Mouse (Mus musculus): Measurements from ENCODE around the gene Plekhg5. TPM values are rescaled to one million over a fixed set of nuclear protein-coding genes. Genes with fewer than 3 reads are reported as not detected.

Gene Plekhg5
- total RNA-seq, 4 experiments from 2014 or later = 72.6 to 90.6 (median 82.4) TPM

DNA sequence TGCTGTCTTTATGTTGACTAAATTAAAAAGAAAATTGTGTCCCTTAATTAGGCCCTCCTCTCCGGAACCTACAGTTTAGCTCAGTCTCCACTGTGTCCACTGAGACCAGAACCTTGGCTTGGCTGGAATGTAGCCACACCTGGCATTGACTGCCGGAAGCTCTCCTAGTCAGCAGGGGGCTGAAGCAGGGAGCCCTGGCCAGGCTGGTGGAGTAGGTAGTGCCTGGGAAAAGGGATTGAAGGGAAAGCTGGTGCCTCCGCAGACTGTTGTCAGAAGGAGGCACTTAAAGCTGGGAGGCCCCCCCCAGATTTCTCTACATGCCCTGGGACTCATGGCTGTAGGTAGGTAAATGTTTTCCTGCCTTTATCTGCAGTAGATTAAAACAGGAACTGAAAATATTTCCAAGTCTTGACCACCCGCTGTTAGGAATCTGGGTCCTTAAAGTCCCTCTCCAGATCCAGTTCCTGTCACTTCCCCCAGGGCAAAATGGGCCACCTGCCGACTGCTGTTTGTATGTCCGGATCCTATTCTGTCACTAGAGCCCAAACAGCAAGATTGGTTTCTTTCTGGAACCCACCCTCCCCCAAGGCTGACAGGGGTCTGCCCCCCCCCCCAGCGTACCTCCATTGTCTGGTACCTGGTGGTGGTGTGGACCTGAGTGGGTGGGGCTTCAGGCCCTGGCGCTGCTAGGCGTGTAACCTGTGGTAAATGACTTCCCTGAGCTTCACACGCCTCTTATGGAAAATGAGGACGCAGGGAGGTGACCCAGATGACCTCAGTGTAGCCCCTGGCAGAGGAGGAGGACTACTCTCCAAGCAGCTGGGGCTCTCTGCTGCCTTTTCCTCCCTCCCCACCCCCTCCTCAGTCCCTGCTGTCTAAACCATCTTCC is 25.9 kb downstream of the Plekhg5 start:
- no peak for DNase-seq (ENCODE audit: low spot score in 2 of 2)

- peak in 1 of 2 experiments; percentile 83 for DNase-seq (ENCODE audit: low spot score in 2 of 2)
Measured at GRCm38 (mm10) chr4:152100541-152100940, 28.2 kb downstream of the Plekhg5 start.

DNA sequence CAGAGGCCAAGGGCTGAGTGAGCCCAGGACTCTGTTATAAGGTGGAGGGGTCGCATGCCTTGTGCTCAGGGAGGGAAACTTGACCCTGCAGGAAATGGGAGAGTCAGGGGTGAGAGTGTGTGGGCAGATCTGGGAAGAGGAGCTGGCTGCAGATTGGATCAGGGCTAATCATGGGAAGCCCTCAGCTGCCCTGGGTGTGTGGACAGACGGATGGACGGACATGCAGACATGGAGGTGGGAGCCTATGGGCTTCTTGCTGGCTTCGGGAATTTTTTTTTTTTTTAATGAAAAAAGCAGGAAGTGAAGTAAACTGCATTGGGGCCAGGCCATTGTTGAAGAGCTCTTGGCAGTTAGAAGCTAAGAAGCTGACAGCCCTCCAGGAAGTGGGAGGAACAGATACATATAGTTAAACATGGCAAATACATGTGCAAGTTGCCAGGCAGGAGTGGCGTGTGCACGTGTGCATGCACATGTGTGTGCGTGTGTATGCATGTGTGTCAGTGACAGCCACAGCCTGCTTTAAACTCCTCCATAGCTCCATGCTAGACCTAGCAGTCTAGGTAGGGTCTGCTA is 28.9 kb downstream of the Plekhg5 start:
- no peak for DNase-seq (ENCODE audit: low spot score in 2 of 2)

- no peak for DNase-seq (ENCODE audit: low spot score in 2 of 2)
Measured at GRCm38 (mm10) chr4:152101921-152102320, 29.6 kb downstream of the Plekhg5 start.

DNA sequence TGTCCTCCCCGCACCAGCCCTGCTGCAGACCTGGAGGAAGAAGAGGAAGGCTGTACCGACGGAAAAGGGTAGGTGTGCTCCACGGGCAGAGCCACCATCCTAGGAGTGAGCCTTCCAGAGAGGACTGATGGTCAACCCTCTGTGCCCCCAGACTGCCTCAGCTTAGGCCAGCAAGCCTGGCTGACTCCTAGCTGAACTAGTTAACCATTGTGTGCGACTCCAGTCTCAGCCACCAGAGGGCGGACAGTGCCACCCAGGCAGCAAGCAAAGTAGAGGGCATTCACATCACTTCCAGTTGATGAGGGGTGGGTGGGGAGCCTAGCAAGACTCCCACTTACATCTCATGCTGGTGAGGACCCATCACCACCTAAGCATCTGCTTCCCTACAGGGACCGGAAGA is 30.7 kb downstream of the Plekhg5 start:
- DNase-seq (ENCODE audit: low spot score in 2 of 2) = peak in 1 of 2 experiments; percentile 80

DNA sequence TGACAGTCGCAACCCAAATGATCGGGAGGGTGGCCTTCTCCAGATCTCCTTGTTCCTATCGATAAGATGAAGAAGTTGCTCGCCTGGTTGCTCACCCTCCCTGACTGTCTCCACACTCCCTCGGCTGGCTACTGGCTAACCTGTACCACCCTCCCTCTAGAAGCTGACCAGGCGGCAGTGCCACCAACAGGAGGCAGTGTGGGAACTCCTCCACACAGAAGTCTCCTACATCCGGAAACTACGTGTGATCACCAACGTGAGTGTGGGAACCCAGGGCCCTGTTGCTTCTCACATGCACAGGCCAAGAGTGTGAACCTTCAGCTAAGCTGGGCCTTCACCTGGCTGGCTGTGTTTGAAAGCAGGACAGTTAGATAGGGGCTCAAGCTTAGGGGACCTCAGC is 34.4 kb downstream of the Plekhg5 start:
- DNase-seq (ENCODE audit: low spot score in 2 of 2) = no peak

- DNase-seq (ENCODE audit: low spot score in 2 of 2) = no peak
Measured at GRCm38 (mm10) chr4:152107493-152107892, 35.2 kb downstream of the Plekhg5 start.

- DNase-seq (ENCODE audit: low spot score in 2 of 2) = peak in 1 of 2 experiments; percentile 80
Measured at GRCm38 (mm10) chr4:152107971-152108509, 35.7 kb downstream of the Plekhg5 start.

- no peak for DNase-seq (ENCODE audit: low spot score in 2 of 2)
Measured at GRCm38 (mm10) chr4:152108673-152109072, 36.4 kb downstream of the Plekhg5 start.

DNA sequence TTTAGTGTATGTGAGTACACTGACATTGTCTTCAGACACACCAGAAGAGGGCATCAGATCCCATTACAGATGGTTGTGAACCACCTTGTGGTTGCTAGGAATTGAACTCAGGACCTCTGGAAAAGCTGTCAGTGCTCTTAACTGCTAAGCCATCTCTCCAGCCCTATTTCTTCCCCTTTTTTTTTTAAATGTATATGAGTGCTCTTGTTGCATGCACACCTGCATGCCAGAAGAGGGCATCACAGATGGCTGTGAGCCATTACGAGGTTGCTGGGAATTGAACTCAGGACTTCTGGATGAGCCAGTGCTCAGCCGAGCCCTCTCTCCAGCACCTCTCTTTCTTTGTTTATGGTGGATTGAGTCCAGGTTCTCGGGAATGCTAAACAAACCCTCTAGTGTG is 37.2 kb downstream of the Plekhg5 start:
- no peak for DNase-seq (ENCODE audit: low spot score in 2 of 2)

- DNase-seq (ENCODE audit: low spot score in 2 of 2) = no peak
Measured at GRCm38 (mm10) chr4:152110689-152111088, 38.4 kb downstream of the Plekhg5 start.

- DNase-seq (ENCODE audit: low spot score in 2 of 2) = no peak
Measured at GRCm38 (mm10) chr4:152112329-152112728, 40.0 kb downstream of the Plekhg5 start.

- no peak for DNase-seq (ENCODE audit: low spot score in 2 of 2)
Measured at GRCm38 (mm10) chr4:152114080-152114479, 41.8 kb downstream of the Plekhg5 start.

- DNase-seq (ENCODE audit: low spot score in 2 of 2) = no peak
Measured at GRCm38 (mm10) chr4:152115921-152116612, 43.8 kb downstream of the Plekhg5 start, which contains the start of gene Tnfrsf25. Tnfrsf25 (plus strand) TSS chr4:152115934.

DNA sequence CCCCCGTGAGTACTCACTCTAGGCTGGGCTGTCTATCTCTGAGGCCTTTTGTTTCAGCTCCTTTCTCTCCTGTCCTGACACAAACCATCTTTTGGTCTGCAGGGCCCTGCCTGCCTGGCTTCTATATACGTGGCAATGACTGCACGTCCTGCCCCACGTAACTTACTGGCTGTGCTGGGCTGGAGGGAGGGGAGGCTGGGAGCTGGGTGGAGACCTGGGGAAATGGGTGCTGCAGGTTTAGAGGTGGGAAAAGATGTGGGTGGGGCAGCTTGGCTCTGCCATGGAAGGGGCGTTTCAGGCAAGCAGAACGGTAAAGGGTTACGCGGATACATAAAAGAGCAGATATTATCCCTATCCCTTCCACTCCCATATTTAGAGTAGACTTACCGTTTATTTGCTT is 45.2 kb downstream of the Plekhg5 start:
- DNase-seq (ENCODE audit: low spot score in 2 of 2) = no peak

GRCm38 (mm10) chr4:152119396-152120292 is 47.3 kb downstream of the Plekhg5 start:
- DNase-seq (ENCODE audit: low spot score in 2 of 2) = no peak

DNA sequence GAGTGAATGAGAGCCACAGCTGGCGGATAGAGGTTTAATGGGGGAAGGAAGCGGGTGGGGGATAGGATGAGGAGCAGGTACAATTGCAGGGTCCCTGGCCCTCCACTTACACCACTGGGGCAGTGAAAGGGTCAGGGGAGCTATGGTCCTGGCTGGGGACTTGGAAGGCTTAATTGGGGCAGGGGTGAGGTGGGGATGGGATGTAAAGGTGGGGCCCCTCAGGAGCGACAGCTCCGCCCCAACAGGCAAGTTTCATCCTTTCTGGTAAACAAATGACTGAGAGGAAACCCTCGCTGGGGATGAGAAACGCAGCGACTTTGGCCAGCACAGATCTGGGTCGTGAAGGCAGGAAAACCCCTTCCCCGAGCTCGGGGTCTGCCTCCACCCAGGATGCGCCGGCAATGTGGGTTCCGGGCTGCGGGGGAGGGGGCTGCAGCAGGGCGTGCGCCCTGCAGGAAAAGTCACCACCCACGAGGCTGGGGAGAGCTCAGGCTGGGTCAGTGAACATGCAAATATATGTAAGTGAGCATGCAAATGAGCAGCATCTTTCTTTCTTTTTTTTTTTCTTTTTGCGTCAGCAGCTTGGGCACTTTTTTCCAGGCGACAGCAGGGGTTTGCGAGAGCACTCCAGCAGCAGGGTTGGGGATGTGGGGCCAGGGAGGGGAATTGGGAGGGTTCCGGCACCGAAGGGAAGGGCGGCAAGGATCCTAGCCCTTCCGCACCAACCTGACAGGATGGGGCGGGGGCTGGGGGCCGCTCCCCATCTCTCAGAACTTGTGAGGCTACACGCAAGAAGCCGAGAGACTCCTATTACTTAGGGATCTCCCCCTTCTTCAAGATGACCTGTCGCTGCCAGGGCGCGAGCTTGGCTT is 48.2 kb downstream of the Plekhg5 start:
- peak in 1 of 2 experiments; percentile 19 for DNase-seq (ENCODE audit: low spot score in 2 of 2)

DNA sequence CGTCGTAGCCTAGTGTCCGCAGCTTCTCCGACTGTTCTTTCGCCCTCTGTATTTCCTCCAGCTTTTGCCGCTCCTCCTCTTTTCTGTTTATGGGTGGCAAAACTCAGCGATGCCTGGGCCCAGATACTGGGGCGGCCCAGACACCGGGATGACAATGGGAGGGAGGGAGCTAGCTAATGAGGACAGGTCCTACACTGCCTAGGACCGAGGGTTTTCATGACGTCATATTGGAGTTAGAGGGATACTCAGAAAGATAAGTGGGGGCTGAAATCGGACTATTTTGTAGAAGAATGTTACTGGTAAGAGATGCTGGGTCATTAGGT is 48.8 kb downstream of the Plekhg5 start:
- no peak for DNase-seq (ENCODE audit: low spot score in 2 of 2)

DNA sequence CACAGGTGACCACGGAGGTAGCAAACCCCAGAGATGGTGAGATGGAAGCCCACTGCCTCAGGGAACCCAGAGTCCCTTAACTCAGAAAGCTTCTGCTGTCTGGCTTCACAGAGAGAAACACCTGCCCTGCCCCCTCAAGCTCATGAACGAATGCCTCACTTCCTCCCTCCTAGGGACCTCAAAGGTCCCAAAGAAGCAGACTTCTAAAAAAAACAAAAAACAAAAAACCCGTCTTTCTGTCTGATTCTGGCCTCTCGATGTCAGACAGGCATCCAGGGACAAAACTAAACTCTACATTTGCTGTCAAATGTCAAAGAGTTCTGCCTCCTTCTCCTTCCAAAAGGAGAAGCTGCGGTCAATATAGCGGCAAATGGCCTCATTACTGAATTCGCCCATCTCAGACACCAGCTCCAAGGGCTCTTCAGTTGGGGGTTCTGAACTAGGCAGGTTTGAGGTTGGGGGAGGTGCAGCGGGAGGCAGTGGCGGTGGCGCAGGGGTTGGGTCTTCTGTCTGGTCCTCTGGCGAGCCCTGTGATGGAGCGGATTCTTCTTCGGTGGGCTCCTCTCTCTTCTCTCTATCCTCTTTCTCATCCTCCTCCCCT is 52.2 kb downstream of the Plekhg5 start:
- DNase-seq (ENCODE audit: low spot score in 2 of 2) = no peak
